Mouse (Mus musculus): ENCODE measurements around the gene Vps39. TPM values are rescaled to one million over a fixed set of nuclear protein-coding genes. Genes with fewer than 3 reads are reported as not detected.

Gene Vps39
- polyA plus RNA-seq, 1 experiment from 2014 or later: 37.3 TPM

DNA sequence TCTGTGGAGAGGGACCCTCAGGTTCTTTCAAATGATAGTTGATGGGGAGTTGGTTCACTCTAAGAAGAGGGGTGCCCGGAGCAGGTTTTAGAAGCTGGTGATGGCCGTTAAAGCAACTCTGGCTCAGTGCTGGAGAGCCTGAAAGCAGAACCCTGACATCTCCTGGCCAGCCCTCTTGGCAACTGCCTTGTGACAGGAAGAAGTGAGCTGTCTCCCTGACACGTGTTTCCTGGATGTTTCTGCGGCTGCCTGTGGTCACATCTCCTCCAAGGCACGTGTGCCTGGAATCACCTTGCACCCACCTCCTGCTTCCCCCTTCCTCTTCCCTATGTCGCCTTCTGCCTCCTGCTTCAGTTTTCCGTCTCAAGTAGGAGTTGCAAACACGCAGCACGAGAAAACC lies 4.8 kb downstream of the Vps39 start:
- H3K36me3 ChIP-seq (ENCODE audit: poor library complexity, severe bottlenecking): peaks cover 64% of the 10 kb centered on the region
- no peak for ATAC-seq

DNA sequence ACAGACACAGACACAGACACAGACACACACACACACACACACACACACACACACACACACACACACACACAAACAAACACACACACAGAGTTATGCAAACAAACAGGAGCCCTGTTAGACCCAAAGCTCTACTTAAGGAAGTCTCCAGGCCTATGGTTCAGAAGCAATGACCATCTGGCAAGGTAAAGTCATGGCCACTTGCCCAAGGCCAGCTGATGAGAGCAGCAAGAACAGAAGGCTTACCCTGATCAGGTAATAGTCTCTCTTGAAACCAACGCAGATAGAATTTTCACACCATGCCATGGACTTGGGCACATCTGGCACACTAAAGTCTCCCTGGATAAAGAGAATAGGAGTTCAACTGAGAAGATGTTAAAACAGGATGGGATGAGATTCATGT lies 11.2 kb downstream of the Vps39 start:
- no peak for ATAC-seq
- Histone ChIP-seq H3K27me3 (no peaks in the 10 kb centered on the region), H3K4me1 (no peaks in the 10 kb centered on the region), H3K9ac (no peak overlapping the region), H3K36me3 (ENCODE audit: poor library complexity, severe bottlenecking) (peaks cover 98% of the 10 kb centered on the region), H3K4me2 (no peak overlapping the region), H3K9me3 (replicated peaks) (no peaks in the 10 kb centered on the region), H3K27ac (no peak overlapping the region), H3K4me3 (no peak overlapping the region)
- 94% methylated on average over 1 of the region's 1 CpGs for WGBS

More for the DNA sequence above, 4.8 kb downstream of the Vps39 start:
- Histone ChIP-seq H3K27me3 (no peaks in the 10 kb centered on the region), H3K4me1 (peaks cover 16% of the 10 kb centered on the region), H3K9me3 (replicated peaks) (no peaks in the 10 kb centered on the region), H3K4me2 (no peak overlapping the region), H3K27ac (no peak overlapping the region), H3K9ac (no peak overlapping the region), H3K4me3 (no peak overlapping the region)
- WGBS: 90% methylated on average over 9 of the region's 9 CpGs

DNA sequence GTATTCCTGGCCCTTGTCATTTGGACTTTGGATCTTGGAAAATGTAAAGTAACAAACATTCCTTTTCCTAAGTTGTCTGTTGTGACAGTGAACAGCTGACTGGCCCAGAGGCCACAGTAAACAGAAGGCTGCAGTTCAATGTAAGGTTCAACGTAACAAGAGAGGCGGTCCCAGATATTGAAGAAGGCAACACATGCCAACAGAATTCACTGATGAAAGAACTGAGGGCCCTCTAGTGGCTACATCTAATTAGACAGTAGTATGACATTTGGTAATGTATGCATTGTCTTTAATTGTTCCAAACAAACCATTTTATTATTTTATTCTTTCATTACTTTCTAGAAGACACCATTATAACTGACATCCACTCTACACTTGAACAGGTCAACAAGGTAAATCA lies 15.1 kb downstream of the Vps39 start:
- no peak overlapping the region for H3K27ac ChIP-seq
- no peak overlapping the region for H3K9ac ChIP-seq
- H3K9me3 ChIP-seq (replicated peaks): no peaks in the 10 kb centered on the region
- no peaks in the 10 kb centered on the region for H3K27me3 ChIP-seq
- no peaks in the 10 kb centered on the region for H3K4me1 ChIP-seq
- no peak overlapping the region for H3K4me2 ChIP-seq
- ATAC-seq: no peak
- no peak overlapping the region for H3K4me3 ChIP-seq
- H3K36me3 ChIP-seq (ENCODE audit: poor library complexity, severe bottlenecking): peaks cover 92% of the 10 kb centered on the region
- 74% methylated on average over 2 of the region's 2 CpGs for WGBS

DNA sequence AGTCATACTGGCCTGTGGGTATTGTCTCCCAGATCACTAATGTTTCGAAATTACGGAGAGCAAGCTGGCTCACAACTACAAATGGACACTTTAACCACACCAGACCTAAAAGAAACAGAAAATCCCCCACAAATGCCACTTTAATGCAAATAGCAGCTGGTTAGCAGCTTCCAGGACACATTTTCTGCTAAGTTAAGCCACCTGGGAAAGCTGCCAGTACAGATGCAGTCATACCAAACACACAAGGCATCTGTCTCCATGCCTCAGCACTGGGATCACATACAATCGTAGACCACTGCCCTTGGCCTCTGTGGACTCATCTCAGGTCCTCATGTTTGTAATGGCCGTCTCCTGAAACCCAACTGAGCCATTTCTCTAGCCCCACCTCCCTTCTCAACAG lies 21.4 kb downstream of the Vps39 start:
- 95% methylated on average over 4 of the region's 4 CpGs for WGBS
- no peak for ATAC-seq

DNA sequence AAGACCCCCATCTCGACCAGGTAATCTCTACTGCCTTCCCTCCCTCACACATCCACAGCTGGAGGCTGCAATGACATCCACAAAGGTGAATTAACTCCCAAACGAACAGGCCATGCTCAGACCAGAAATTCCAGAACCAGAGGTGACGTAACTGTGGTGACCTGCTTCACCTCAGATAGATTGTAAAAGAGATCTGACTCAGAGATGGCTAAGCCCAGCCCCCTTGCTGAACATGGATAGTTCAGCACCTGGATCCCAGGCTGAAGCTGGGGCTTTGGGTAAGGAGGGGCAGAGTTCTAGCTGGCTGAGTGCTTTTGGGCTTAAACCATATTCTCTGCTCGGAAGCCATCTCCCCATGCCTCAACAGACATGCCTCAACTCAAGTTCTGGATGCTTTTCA lies 37.9 kb downstream of the Vps39 start:
- no peaks in the 10 kb centered on the region for H3K9me3 ChIP-seq (replicated peaks)
- no peak overlapping the region for H3K27ac ChIP-seq
- H3K36me3 ChIP-seq (ENCODE audit: poor library complexity, severe bottlenecking): peaks cover 47% of the 10 kb centered on the region
- no peaks in the 10 kb centered on the region for H3K27me3 ChIP-seq
- H3K4me1 ChIP-seq: no peaks in the 10 kb centered on the region
- ATAC-seq: no peak
- H3K9ac ChIP-seq: no peak overlapping the region
- 78% methylated on average over 4 of the region's 4 CpGs for WGBS
- H3K4me3 ChIP-seq: no peak overlapping the region
- no peak overlapping the region for H3K4me2 ChIP-seq

More for the DNA sequence above, 21.4 kb downstream of the Vps39 start:
- Histone ChIP-seq H3K9ac (no peak overlapping the region), H3K9me3 (replicated peaks) (no peaks in the 10 kb centered on the region), H3K27ac (no peak overlapping the region), H3K36me3 (ENCODE audit: poor library complexity, severe bottlenecking) (peaks cover 84% of the 10 kb centered on the region), H3K4me2 (no peak overlapping the region), H3K27me3 (no peaks in the 10 kb centered on the region), H3K4me3 (no peak overlapping the region), H3K4me1 (no peaks in the 10 kb centered on the region)

DNA sequence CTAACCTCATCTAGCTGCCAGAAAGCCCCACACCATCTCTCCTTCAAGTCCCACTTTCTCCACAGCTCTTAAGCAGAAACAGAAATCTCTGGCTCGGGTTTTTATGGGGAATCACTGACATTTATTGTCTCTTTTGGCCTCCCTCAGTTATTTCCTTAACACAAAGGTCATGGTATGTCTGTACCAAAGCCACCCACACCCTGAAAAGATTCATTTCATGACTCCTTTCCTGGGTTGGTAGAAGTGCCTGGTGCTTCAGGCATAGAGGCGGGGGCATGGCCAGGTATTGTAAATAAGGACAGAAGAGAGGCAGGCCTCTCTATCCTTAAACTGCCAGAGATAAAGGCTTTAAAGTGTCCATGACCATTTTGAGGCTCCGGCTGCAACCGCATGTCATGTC lies 38.5 kb downstream of the Vps39 start:
- Histone ChIP-seq H3K9me3 (replicated peaks) (no peaks in the 10 kb centered on the region), H3K27ac (no peak overlapping the region), H3K9ac (no peak overlapping the region), H3K4me3 (no peak overlapping the region), H3K36me3 (ENCODE audit: poor library complexity, severe bottlenecking) (peaks cover 41% of the 10 kb centered on the region), H3K4me2 (no peak overlapping the region), H3K27me3 (no peaks in the 10 kb centered on the region), H3K4me1 (no peaks in the 10 kb centered on the region)
- WGBS: 89% methylated on average over 4 of the region's 4 CpGs
- no peak for ATAC-seq

DNA sequence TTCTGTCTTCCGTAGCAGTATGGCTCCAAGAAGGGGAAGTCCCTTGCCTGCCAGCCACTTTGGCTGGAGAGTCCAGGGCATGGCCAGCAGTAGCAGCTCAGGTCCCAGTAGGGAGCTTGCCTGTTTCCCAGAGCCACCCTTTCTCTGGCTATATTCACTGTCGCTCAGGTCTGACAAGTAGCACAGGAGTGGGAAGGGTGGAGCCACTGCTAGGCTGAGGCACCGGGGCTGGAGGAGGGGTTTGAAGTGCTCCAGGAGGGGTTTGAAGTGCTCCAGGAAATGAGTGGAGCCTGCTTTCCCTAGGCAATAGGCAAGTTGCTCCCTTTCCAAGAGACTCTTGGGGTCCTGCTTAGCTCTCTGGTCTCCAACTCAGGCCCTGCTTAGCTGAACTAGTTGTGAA lies 39.0 kb downstream of the Vps39 start, which contains the start of gene Pla2g4f:
Gene Pla2g4f (minus strand): TSS at position 190 of the 400 bp plus-strand sequence.
- ATAC-seq: no peak
- Histone ChIP-seq H3K9me3 (replicated peaks) (no peaks in the 10 kb centered on the region), H3K9ac (no peak within 1 kb of the TSS), H3K36me3 (ENCODE audit: poor library complexity, severe bottlenecking) (peaks cover 36% of the 10 kb centered on the region), H3K4me1 (no peaks in the 10 kb centered on the region), H3K4me3 (no peak within 1 kb of the TSS), H3K27me3 (no peaks in the 10 kb centered on the region), H3K27ac (no peak within 1 kb of the TSS), H3K4me2 (no peak within 1 kb of the TSS)
- WGBS: 68% methylated on average over 3 of the region's 3 CpGs

DNA sequence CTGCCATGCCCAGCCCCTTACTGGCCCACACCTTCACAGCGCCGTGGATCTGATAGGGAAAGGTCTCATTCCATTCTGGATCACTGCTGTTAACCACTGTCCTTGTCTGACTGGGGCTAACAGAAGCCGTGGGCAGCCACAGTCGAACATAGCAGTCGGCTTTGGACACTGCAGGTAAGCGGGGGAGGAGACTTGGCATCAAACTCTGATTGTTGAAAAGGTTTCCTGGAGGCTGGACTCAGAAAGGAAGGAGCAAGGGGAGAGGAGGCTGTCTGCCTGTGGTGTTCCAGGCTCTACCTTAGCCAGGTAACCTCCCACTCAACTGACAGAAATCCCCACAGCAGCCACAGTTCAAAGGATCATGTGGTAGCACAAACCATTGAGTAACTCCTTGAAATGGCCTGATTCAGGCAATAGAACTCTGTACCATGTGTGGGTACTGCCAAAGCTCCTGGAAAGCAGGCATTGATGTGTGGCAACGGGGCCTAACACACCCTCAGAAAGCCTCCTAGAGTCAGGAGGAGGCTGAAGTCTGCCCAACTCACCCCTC lies 40.6 kb downstream of the Vps39 start:
- 89% methylated on average over 7 of the region's 7 CpGs for WGBS
- Histone ChIP-seq H3K4me1 (no peaks in the 10 kb centered on the region), H3K36me3 (ENCODE audit: poor library complexity, severe bottlenecking) (peaks cover 19% of the 10 kb centered on the region), H3K9ac (no peak overlapping the region), H3K27me3 (no peaks in the 10 kb centered on the region), H3K27ac (no peak overlapping the region), H3K4me3 (no peak overlapping the region), H3K4me2 (no peak overlapping the region), H3K9me3 (replicated peaks) (no peaks in the 10 kb centered on the region)
- ATAC-seq: no peak

DNA sequence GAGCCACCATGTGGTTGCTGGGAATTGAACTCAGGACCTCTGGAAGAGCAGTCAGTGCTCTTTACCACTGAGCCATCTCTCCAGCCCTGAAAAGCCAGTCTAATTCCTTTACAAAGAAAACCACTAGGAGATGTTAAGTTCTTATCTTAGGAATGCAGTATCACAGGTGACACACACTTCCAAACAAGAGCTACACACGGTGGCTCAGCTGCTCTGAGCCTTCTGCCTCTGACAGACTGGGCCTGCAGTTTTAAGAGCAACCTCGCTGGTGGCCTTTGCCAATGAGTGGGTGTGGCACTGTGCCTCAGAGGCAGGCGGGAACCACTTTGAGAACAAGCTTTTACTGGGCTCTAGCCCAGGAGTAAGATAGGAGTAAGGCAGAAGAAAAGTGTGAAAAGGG lies 48.8 kb downstream of the Vps39 start:
- Histone ChIP-seq H3K4me1 (no peaks in the 10 kb centered on the region), H3K9ac (no peak overlapping the region), H3K4me2 (no peak overlapping the region), H3K9me3 (replicated peaks) (no peaks in the 10 kb centered on the region), H3K27me3 (no peaks in the 10 kb centered on the region), H3K36me3 (ENCODE audit: poor library complexity, severe bottlenecking) (no peaks in the 10 kb centered on the region), H3K4me3 (no peak overlapping the region), H3K27ac (no peak overlapping the region)
- ATAC-seq: no peak
- WGBS: 41% methylated on average over 3 of the region's 3 CpGs

DNA sequence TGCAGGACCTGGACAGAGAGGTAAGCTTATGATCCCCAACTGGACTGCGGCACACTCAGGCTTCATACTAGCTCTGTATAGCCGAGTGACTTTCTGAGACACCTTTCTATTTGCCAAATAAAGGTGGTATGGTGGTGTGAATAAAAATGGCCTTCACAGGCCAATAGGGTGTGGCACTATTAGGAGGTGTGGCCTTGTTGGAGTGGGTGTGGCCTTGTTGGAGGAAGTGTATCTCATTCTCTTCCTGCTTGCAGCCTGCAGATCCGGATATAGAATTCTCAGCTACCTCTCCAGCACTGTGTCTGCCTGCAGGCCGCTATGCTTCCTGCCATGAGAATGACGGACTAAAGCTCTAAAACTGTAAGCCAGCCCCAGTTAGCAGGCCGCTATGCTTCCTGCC lies 51.9 kb downstream of the Vps39 start:
- H3K4me3 ChIP-seq: no peak overlapping the region
- H3K36me3 ChIP-seq (ENCODE audit: poor library complexity, severe bottlenecking): no peaks in the 10 kb centered on the region
- H3K9ac ChIP-seq: no peak overlapping the region
- H3K27ac ChIP-seq: no peak overlapping the region
- H3K9me3 ChIP-seq (replicated peaks): no peaks in the 10 kb centered on the region
- H3K4me1 ChIP-seq: no peaks in the 10 kb centered on the region
- WGBS: 94% methylated on average over 6 of the region's 6 CpGs
- ATAC-seq: no peak
- H3K27me3 ChIP-seq: no peaks in the 10 kb centered on the region
- H3K4me2 ChIP-seq: no peak overlapping the region

DNA sequence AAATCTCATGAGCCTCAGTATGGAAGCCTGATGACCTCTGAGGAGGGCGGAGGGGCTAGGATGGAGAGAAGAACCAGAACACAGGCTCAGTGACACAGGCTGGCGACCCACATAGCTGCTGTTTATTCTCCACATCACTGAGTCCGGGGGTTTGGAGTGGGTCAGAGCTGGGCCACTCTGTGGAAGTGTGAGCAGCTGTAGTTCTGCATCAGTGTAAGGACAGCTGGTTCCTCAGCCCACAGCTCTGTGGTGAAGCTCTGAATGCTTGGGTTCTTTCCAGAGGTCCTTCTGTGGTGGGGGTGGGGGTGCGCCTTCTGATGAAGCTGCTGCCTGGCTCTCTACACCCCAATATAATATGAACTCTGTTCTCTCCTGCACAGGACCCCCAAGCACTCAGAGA lies 53.1 kb downstream of the Vps39 start:
- H3K27me3 ChIP-seq: no peaks in the 10 kb centered on the region
- H3K27ac ChIP-seq: no peak overlapping the region
- H3K9me3 ChIP-seq (replicated peaks): no peaks in the 10 kb centered on the region
- no peak for ATAC-seq
- no peak overlapping the region for H3K9ac ChIP-seq
- no peaks in the 10 kb centered on the region for H3K4me1 ChIP-seq
- H3K4me2 ChIP-seq: no peak overlapping the region
- H3K36me3 ChIP-seq (ENCODE audit: poor library complexity, severe bottlenecking): no peaks in the 10 kb centered on the region
- no peak overlapping the region for H3K4me3 ChIP-seq
- WGBS: 86% methylated on average over 4 of the region's 4 CpGs

DNA sequence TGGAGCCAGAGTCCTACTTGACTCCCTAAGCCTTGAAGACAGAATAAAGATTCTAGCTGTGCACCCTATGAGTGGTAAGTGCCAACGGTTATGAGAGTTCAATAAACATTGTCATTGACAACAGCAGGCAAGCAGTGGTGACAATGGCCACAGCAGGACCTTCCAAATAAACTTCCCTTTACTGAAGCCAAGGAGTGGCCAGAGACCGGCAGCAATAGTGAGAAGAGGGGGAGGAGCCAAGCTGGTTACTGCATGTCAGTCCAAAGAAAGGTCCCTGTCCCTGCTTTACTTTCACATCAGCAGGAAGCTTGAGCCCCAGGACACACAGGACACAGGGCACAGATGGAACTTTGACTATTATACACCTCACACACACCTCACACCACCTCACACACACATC lies 56.8 kb downstream of the Vps39 start:
- Histone ChIP-seq H3K36me3 (ENCODE audit: poor library complexity, severe bottlenecking) (no peaks in the 10 kb centered on the region), H3K9ac (no peak overlapping the region), H3K4me2 (no peak overlapping the region), H3K27me3 (no peaks in the 10 kb centered on the region), H3K9me3 (replicated peaks) (no peaks in the 10 kb centered on the region), H3K4me3 (no peak overlapping the region), H3K4me1 (no peaks in the 10 kb centered on the region), H3K27ac (no peak overlapping the region)
- no peak for ATAC-seq
- WGBS: 9% methylated on average over 2 of the region's 2 CpGs

DNA sequence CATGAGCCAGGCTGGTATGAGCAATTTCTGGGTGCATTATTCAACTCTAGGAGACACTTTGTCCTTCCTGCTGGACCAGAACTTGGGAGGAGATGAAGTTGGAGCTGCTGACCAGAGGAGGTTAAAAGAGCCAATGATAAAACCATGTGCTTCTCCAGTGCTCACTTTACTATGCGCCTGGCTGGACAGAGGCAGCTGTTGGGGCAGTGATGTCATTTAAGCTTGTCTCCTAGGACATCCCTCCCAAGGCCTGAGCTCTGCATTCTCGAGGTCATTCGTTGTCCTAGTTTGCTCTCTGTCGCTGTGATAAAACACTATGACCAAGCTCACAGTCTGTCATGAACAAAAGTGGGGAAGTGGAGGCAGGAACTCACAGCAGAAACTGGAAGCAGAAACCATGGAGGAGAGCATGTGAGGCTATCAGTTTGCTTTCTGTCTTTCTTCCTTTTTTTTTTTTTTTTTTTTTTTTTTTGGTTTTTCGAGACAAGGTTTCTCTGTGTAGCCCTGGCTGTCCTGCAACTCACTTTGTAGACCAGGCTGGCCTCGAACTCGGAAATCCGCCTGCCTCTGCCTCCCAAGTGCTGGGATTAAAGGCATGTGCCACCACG lies 61.4 kb downstream of the Vps39 start:
- no peak for ATAC-seq

More for the DNA sequence above, 61.4 kb downstream of the Vps39 start:
- Histone ChIP-seq H3K4me3 (no peak overlapping the region), H3K9ac (no peak overlapping the region), H3K9me3 (replicated peaks) (no peaks in the 10 kb centered on the region), H3K4me1 (no peaks in the 10 kb centered on the region), H3K36me3 (ENCODE audit: poor library complexity, severe bottlenecking) (no peaks in the 10 kb centered on the region), H3K27ac (no peak overlapping the region), H3K4me2 (no peak overlapping the region), H3K27me3 (no peaks in the 10 kb centered on the region)
- 89% methylated on average over 8 of the region's 9 CpGs for WGBS

Data from forebrain, embryonic 13.5 days (tissue).